Mouse (Mus musculus): ENCODE results near the gene Hist1h4f. TPM values are rescaled to one million over a fixed set of nuclear protein-coding genes. Genes with fewer than 3 reads are reported as not detected.

The Hist1h4f gene
- polyA plus RNA-seq, 1 experiment from 2014 or later = not detected

Other genes starting within 250 kb of the Hist1h4f start
- gene Zfp322a, start 182.4 kb downstream of the Hist1h4f start, polyA plus RNA-seq (2017; shearing (Covaris generic)) = 32.3 TPM
- gene Abt1, start 127.8 kb downstream of the Hist1h4f start, polyA plus RNA-seq (2017; shearing (Covaris generic)) = 12.4 TPM
- gene Btn1a1, start 85.7 kb downstream of the Hist1h4f start, polyA plus RNA-seq (2017; shearing (Covaris generic)) = not detected
- not detected for gene Btn2a2, start 62.8 kb downstream of the Hist1h4f start, polyA plus RNA-seq (2017; shearing (Covaris generic))
- gene Hist1h4h, start 20.6 kb downstream of the Hist1h4f start, polyA plus RNA-seq (2017; shearing (Covaris generic)) = 4.6 TPM
- gene Hist1h2af, start 17.7 kb downstream of the Hist1h4f start, polyA plus RNA-seq (2017; shearing (Covaris generic)) = not detected
- gene Hist1h3g, start 16.2 kb downstream of the Hist1h4f start, polyA plus RNA-seq (2017; shearing (Covaris generic)) = not detected
- 0.29 TPM for gene Hist1h2bh, start 8.3 kb downstream of the Hist1h4f start, polyA plus RNA-seq (2017; shearing (Covaris generic))
- gene Hist1h3f, start 7.6 kb downstream of the Hist1h4f start, polyA plus RNA-seq (2017; shearing (Covaris generic)) = 0.24 TPM
- 0.40 TPM for gene Hist1h1d, start 1.6 kb upstream of the Hist1h4f start, polyA plus RNA-seq (2017; shearing (Covaris generic))
- 0.90 TPM for gene Hist1h3e, start 10.7 kb upstream of the Hist1h4f start, polyA plus RNA-seq (2017; shearing (Covaris generic))
- 1.6 TPM for gene Hist1h2ae, start 19.6 kb upstream of the Hist1h4f start, polyA plus RNA-seq (2017; shearing (Covaris generic))
- 2.2 TPM for gene Hist1h2bg, start 19.7 kb upstream of the Hist1h4f start, polyA plus RNA-seq (2017; shearing (Covaris generic))
- 1.3 TPM for gene Hist1h2bf, start 22.5 kb upstream of the Hist1h4f start, polyA plus RNA-seq (2017; shearing (Covaris generic))
- gene Hist1h2ad, start 22.7 kb upstream of the Hist1h4f start, polyA plus RNA-seq (2017; shearing (Covaris generic)) = not detected
- not detected for gene Hist1h3d, start 24.1 kb upstream of the Hist1h4f start, polyA plus RNA-seq (2017; shearing (Covaris generic))
- 32.4 TPM for gene Hist1h4d, start 29.9 kb upstream of the Hist1h4f start, polyA plus RNA-seq (2017; shearing (Covaris generic))
- 5.6 TPM for gene Hist1h2be, start 69.5 kb upstream of the Hist1h4f start, polyA plus RNA-seq (2017; shearing (Covaris generic))
- gene Hist1h1e, start 70.9 kb upstream of the Hist1h4f start, polyA plus RNA-seq (2017; shearing (Covaris generic)) = 16.6 TPM
- 0.23 TPM for gene Hist1h2ac, start 132.3 kb upstream of the Hist1h4f start, polyA plus RNA-seq (2017; shearing (Covaris generic))
- gene Hist1h2bc, start 132.6 kb upstream of the Hist1h4f start, polyA plus RNA-seq (2017; shearing (Covaris generic)) = 8.8 TPM
- gene Hist1h1t, start 144.2 kb upstream of the Hist1h4f start, polyA plus RNA-seq (2017; shearing (Covaris generic)) = not detected
- 2.7 TPM for gene Hist1h4c, start 146.8 kb upstream of the Hist1h4f start, polyA plus RNA-seq (2017; shearing (Covaris generic))
- 2.8 TPM for gene Hfe, start 159.2 kb upstream of the Hist1h4f start, polyA plus RNA-seq (2017; shearing (Covaris generic))
- 17.4 TPM for gene Hist1h1c, start 187.2 kb upstream of the Hist1h4f start, polyA plus RNA-seq (2017; shearing (Covaris generic))
- gene Hist1h3c, start 194.0 kb upstream of the Hist1h4f start, polyA plus RNA-seq (2017; shearing (Covaris generic)) = 0.50 TPM
- 2.5 TPM for gene Hist1h2bb, start 195.1 kb upstream of the Hist1h4f start, polyA plus RNA-seq (2017; shearing (Covaris generic))
- gene Hist1h2ab, start 199.5 kb upstream of the Hist1h4f start, polyA plus RNA-seq (2017; shearing (Covaris generic)) = 0.79 TPM
- not detected for gene Hist1h3b, start 200.6 kb upstream of the Hist1h4f start, polyA plus RNA-seq (2017; shearing (Covaris generic))
- gene Hist1h4b, start 205.4 kb upstream of the Hist1h4f start, polyA plus RNA-seq (2017; shearing (Covaris generic)) = 11.3 TPM
- not detected for gene Hist1h4a, start 209.6 kb upstream of the Hist1h4f start, polyA plus RNA-seq (2017; shearing (Covaris generic))
- 1.9 TPM for gene Hist1h3a, start 210.7 kb upstream of the Hist1h4f start, polyA plus RNA-seq (2017; shearing (Covaris generic))
- gene Hist1h1a, start 212.0 kb upstream of the Hist1h4f start, polyA plus RNA-seq (2017; shearing (Covaris generic)) = 0.95 TPM
- gene Trim38, start 218.3 kb upstream of the Hist1h4f start, polyA plus RNA-seq (2017; shearing (Covaris generic)) = not detected